Mouse (Mus musculus) liver, adult 10 weeks (tissue): Measurements from ENCODE around the gene Oprd1. TPM values are rescaled to one million over a fixed set of nuclear protein-coding genes. Genes with fewer than 3 reads are reported as not detected.

ENCODE experiments used
- polyA plus RNA-seq: library from polyadenylated mRNA; stranded (reverse); fragments of 350-450 nt; fragmentation: Illumina TruSeq; extraction: RNeasy Lipid Tissue Mini Kit (QIAGEN cat#74804); gene quantifications from one replicate; pipeline ENCODE4 v1.2.3, GENCODE M21; 2014; ENCODE audit warnings: low read depth, low replicate concordance

Oprd1 gene
- not detected for polyA plus RNA-seq

GRCm38 (mm10) chr4:132144080-132144841 lies at the start of gene Oprd1:
Gene Oprd1, minus strand, starts transcription at chr4:132144486.

GRCm38 (mm10) chr4:132074933-132075769 lies 69.1 kb downstream of the Oprd1 start, which contains the start of gene Epb41:
Gene Epb41, minus strand, starts transcription at chr4:132075321.

GRCm38 (mm10) chr4:132074077-132074932 lies 70.0 kb downstream of the Oprd1 start, which contains the start of gene Gm10300:
Gene Gm10300, plus strand, starts transcription at chr4:132074697.

Other genes starting within 250 kb of the Oprd1 start
- gene Tmem200b, start 222.7 kb downstream of the Oprd1 start, polyA plus RNA-seq: not detected
- not detected for gene Gm10300, start 69.8 kb downstream of the Oprd1 start, polyA plus RNA-seq
- gene Epb41, start 69.2 kb downstream of the Oprd1 start, polyA plus RNA-seq: 50.2 TPM
- gene Ythdf2, start 67.8 kb upstream of the Oprd1 start, polyA plus RNA-seq: 26.6 TPM
- 2.3 TPM for gene Gmeb1, start 117.1 kb upstream of the Oprd1 start, polyA plus RNA-seq
- 9.1 TPM for gene Taf12, start 129.9 kb upstream of the Oprd1 start, polyA plus RNA-seq
- not detected for gene Rab42, start 158.9 kb upstream of the Oprd1 start, polyA plus RNA-seq
- 9.3 TPM for gene Trnau1ap, start 185.1 kb upstream of the Oprd1 start, polyA plus RNA-seq
- gene Rcc1, start 209.1 kb upstream of the Oprd1 start, polyA plus RNA-seq: 1.3 TPM